Mouse (Mus musculus) lung, postnatal 0 days (tissue): ENCODE data around the gene Ror1. TPM values are rescaled to one million over a fixed set of nuclear protein-coding genes. Genes with fewer than 3 reads are reported as not detected.

Experiments used
- ATAC-seq: fragments of 200-750 bp; cut with Nextera tagmentation; 2 replicates; pipeline ENCODE4 v1.8.0; 2017; ENCODE audit warnings: moderate library complexity
- DNase-seq: peaks from one replicate; pipeline ENCODE4 v3.0.0-alpha.2; 2016; ENCODE audit warnings: low spot score
- H3K27ac ChIP-seq: fragments of 300-500 bp; sonication (generic); 2 replicates; pipeline ENCODE4 v1.5.1; 2014; ENCODE audit warnings: antibody characterized with exemption, mild to moderate bottlenecking, low read length, mixed read lengths
- H3K27me3 ChIP-seq: fragments of 300-500 bp; sonication (generic); replicated peaks from 2 replicates; pipeline ENCODE4 v1.6.1; 2014; ENCODE audit warnings: low read length, mixed read lengths; ENCODE audit not compliant: insufficient read depth
- H3K36me3 ChIP-seq: fragments of 300-500 bp; sonication (generic); 2 replicates; pipeline ENCODE4 v1.6.1; 2014; ENCODE audit warnings: low read length, mixed read lengths; ENCODE audit not compliant: insufficient read depth
- H3K4me1 ChIP-seq: fragments of 300-500 bp; sonication (generic); 2 replicates; pipeline ENCODE4 v1.6.1; 2014; ENCODE audit warnings: antibody characterized with exemption, low read depth, low read length, mixed read lengths; ENCODE audit not compliant: insufficient read depth
- H3K4me2 ChIP-seq: fragments of 300-500 bp; sonication (generic); replicated peaks from 2 replicates; pipeline ENCODE4 v1.6.1; 2014; ENCODE audit warnings: low read depth, mild to moderate bottlenecking, low read length, moderate library complexity, mixed read lengths
- H3K4me3 ChIP-seq: fragments of 300-500 bp; sonication (generic); 2 replicates; pipeline ENCODE4 v1.5.1; 2014; ENCODE audit warnings: low read depth, low read length
- H3K9ac ChIP-seq: fragments of 300-500 bp; sonication (generic); replicated peaks from 2 replicates; pipeline ENCODE4 v1.6.1; 2014; ENCODE audit warnings: low read depth, mild to moderate bottlenecking
- H3K9me3 ChIP-seq: fragments of 300-500 bp; sonication (generic); 2 replicates; pipeline ENCODE4 v1.6.1; 2016; ENCODE audit warnings: low read length, mixed read lengths
- CTCF ChIP-seq: IDR thresholded peaks from 2 replicates; pipeline ENCODE4 v1.5.1; 2016; ENCODE audit warnings: antibody characterized with exemption, mild to moderate bottlenecking
- EP300 ChIP-seq: IDR thresholded peaks from 2 replicates; pipeline ENCODE4 v1.6.1; 2016; ENCODE audit warnings: antibody characterized with exemption, mild to moderate bottlenecking, control low read depth
- WGBS: fragments of 180-500 bp; shearing (Covaris S2); extraction: QIAGEN DNeasy Blood & Tissue Kit; methylation state at CpG from one replicate; pipeline ENCODE4 v1.1.7; 2014; 5-methylcytosine and 5-hydroxymethylcytosine counted together
- polyA plus RNA-seq: library from polyadenylated mRNA; unstranded; fragments of >200 nt; fragmentation: Nextera tagmentation; extraction: Ambion mirVana; gene quantifications from 2 replicates; pipeline ENCODE4 v1.2.1, GENCODE M21; 2015

Ror1 gene
- polyA plus RNA-seq, 1 experiment from 2014 or later = 6.2 TPM

- TF ChIP-seq EP300 = no peak
- no peak for TF ChIP-seq CTCF
- Histone ChIP-seq H3K4me3 (no peak overlapping the region), H3K9me3 (no peaks in the 10 kb centered on the region), H3K4me1 (peaks cover 4% of the 10 kb centered on the region; the same call in 1 of the 2 replicates), H3K27me3 (no peaks in the 10 kb centered on the region), H3K27ac (no peak overlapping the region), H3K4me2 (no peak overlapping the region), H3K36me3 (no peaks in the 10 kb centered on the region), H3K9ac (no peak overlapping the region)
- DNase-seq (peak; percentile 60), ATAC-seq (peak; percentile 59)
- WGBS = 23% methylated on average over 4 of the region's 4 CpGs
Observed at GRCm38 (mm10) chr4:100144744-100145143, 49.2 kb downstream of the Ror1 start.

- H3K4me3 ChIP-seq = no peak overlapping the region
- H3K4me1 ChIP-seq = no peaks in the 10 kb centered on the region
- TF ChIP-seq EP300 (no peak), CTCF (no peak)
- DNase-seq (peak; percentile 20), ATAC-seq (no peak)
- no peak overlapping the region for H3K27ac ChIP-seq
- H3K27me3 ChIP-seq = no peaks in the 10 kb centered on the region
- no peaks in the 10 kb centered on the region for H3K36me3 ChIP-seq
- 87% methylated on average over 1 of the region's 1 CpGs for WGBS
- no peaks in the 10 kb centered on the region for H3K9me3 ChIP-seq
- H3K9ac ChIP-seq = no peak overlapping the region
- no peak overlapping the region for H3K4me2 ChIP-seq
Observed at GRCm38 (mm10) chr4:100150797-100151196, 55.2 kb downstream of the Ror1 start.

DNA sequence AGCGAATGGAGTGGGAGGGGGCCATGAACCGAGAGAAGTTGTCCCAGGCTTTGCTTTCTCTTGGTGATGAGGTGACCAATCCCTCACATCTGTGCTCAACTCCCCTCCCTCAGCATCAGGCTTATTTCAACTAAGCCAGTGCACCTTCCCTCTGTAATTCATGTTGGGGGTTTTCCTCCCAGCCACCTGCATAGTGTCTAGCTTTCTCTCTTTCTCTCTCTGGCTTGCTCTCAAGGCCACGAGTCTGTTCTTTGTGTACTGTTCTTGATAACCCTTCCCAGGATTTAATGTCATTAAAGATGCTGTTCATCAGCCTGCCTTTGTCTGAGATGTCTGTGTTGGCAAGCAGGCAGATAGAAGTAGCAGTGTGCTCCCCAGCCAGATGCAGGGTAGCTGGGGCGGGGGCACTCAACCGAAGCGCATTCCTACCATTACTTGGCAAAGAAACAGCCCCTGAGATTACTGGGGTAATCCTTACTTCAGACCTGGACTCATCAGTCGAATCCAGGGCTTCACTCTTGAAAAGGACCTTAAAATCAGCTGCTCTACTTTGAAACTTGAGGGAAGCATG, 59.1 kb downstream of the Ror1 start:
- Histone ChIP-seq H3K4me1 (no peaks in the 10 kb centered on the region), H3K9me3 (no peaks in the 10 kb centered on the region), H3K4me2 (no peak overlapping the region), H3K4me3 (no peak overlapping the region), H3K27ac (no peak overlapping the region), H3K36me3 (no peaks in the 10 kb centered on the region), H3K9ac (no peak overlapping the region), H3K27me3 (no peaks in the 10 kb centered on the region)
- TF ChIP-seq EP300 (no peak), CTCF (no peak)
- 68% methylated on average over 7 of the region's 7 CpGs for WGBS
- ATAC-seq (no peak), DNase-seq (no peak)

- ATAC-seq = no peak
- Histone ChIP-seq H3K9ac (no peak overlapping the region), H3K9me3 (no peaks in the 10 kb centered on the region), H3K4me1 (no peaks in the 10 kb centered on the region), H3K27ac (no peak overlapping the region), H3K4me2 (no peak overlapping the region), H3K4me3 (no peak overlapping the region), H3K27me3 (no peaks in the 10 kb centered on the region), H3K36me3 (no peaks in the 10 kb centered on the region)
- DNase-seq = no peak
- TF ChIP-seq EP300 (no peak), CTCF (no peak)
- WGBS = 89% methylated on average over 3 of the region's 3 CpGs
Observed at GRCm38 (mm10) chr4:100155731-100156130, 60.1 kb downstream of the Ror1 start.

GRCm38 (mm10) chr4:100158401-100158800, 62.8 kb downstream of the Ror1 start:
- Histone ChIP-seq H3K9me3 (no peaks in the 10 kb centered on the region), H3K36me3 (no peaks in the 10 kb centered on the region), H3K9ac (no peak overlapping the region), H3K27ac (no peak overlapping the region), H3K4me2 (no peak overlapping the region), H3K27me3 (no peaks in the 10 kb centered on the region), H3K4me1 (no peaks in the 10 kb centered on the region), H3K4me3 (no peak overlapping the region)
- TF ChIP-seq CTCF (no peak), EP300 (no peak)
- DNase-seq = no peak
- WGBS = 81% methylated on average over 5 of the region's 5 CpGs
- no peak for ATAC-seq

GRCm38 (mm10) chr4:100160156-100160555, 64.6 kb downstream of the Ror1 start:
- H3K9me3 ChIP-seq = no peaks in the 10 kb centered on the region
- H3K9ac ChIP-seq = no peak overlapping the region
- H3K36me3 ChIP-seq = no peaks in the 10 kb centered on the region
- DNase-seq (no peak), ATAC-seq (no peak)
- H3K27ac ChIP-seq = no peak overlapping the region
- no peak overlapping the region for H3K4me3 ChIP-seq
- no peaks in the 10 kb centered on the region for H3K27me3 ChIP-seq
- no peak overlapping the region for H3K4me2 ChIP-seq
- H3K4me1 ChIP-seq = no peaks in the 10 kb centered on the region
- TF ChIP-seq EP300 = no peak

DNA sequence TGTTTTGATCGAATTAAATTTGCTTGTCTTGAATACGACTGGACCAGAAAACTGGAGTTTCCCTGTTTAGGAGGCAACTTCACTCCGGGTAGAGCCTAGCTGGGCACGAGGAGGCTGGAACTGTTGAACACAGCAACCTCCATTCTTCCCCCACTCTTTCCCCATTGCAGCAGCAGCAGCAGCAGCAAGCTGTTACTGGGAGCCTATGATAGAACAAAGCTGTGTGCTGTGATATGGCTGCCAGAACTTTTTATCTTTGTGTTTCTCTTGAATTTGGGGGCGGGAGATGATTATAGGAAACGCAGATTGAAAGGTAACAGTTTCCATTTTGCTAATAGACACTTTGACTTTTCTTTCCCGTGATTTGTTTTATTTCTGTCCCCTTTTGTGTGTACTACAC, 70.2 kb downstream of the Ror1 start:
- H3K4me3 ChIP-seq = no peak overlapping the region
- 52% methylated on average over 7 of the region's 7 CpGs for WGBS
- DNase-seq (peak; percentile 64), ATAC-seq (peak; percentile 56; the same call in 1 of the 2 replicates)
- H3K9ac ChIP-seq = no peak overlapping the region
- H3K4me2 ChIP-seq = no peak overlapping the region
- H3K27me3 ChIP-seq = no peaks in the 10 kb centered on the region
- H3K4me1 ChIP-seq = peaks cover 6% of the 10 kb centered on the region; the same call in 1 of the 2 replicates
- TF ChIP-seq CTCF = no peak
- no peak for TF ChIP-seq EP300
- H3K36me3 ChIP-seq = no peaks in the 10 kb centered on the region
- no peak overlapping the region for H3K27ac ChIP-seq
- H3K9me3 ChIP-seq = no peaks in the 10 kb centered on the region
